Comparison of ENCODE assay signal across 9 mouse cellular contexts in genomic region chr19:28834798-28835499, GRCm38 (mm10). TPM values are rescaled to one million over a fixed set of nuclear protein-coding genes. Genes with fewer than 3 reads are reported as not detected.
DNase-seq lines count a peak whose midpoint lies in the region; ATAC-seq and TF ChIP-seq lines count a peak whose summit lies in the region.
"Had no signal": no experiment of that assay in that cellular context is flagged by ENCODE, and none has a peak within 500 bp of the region (broad histone marks: within the 10 kb centered on the region; RNA-seq: fewer than 3 reads in every experiment).

Gene Slc1a1 (plus strand): TSS chr19:28835049.

- TF ChIP-seq EP300 in liver, embryonic 14.5 days (IDR thresholded peaks at IDR 0.05; ENCODE audit: low read depth) = no peak

- peak within 1 kb of the TSS; percentile 90 for H3K4me2 ChIP-seq in forebrain, embryonic 13.5 days
- H3K4me2 ChIP-seq in liver, embryonic 14.5 days (ENCODE audit: low read depth) = peak within 1 kb of the TSS; percentile 43
- H3K4me2 ChIP-seq in neural tube, embryonic 12.5 days (replicated peaks) = peak within 1 kb of the TSS; percentile 97

- no peaks in the 10 kb centered on the region for H3K9me3 ChIP-seq in forebrain, embryonic 13.5 days (replicated peaks)
- H3K9me3 ChIP-seq in liver, embryonic 14.5 days (ENCODE audit: control insufficient read depth, low read length) = no peaks in the 10 kb centered on the region
- no peaks in the 10 kb centered on the region for H3K9me3 ChIP-seq in neural tube, embryonic 12.5 days

- intact Hi-C loops in heart, postnatal 14 days (cut with DNase I) = no loop called here

- no peaks in the 10 kb centered on the region for H3K36me3 ChIP-seq in forebrain, embryonic 13.5 days (ENCODE audit: poor library complexity, severe bottlenecking)
- no peaks in the 10 kb centered on the region for H3K36me3 ChIP-seq in liver, embryonic 14.5 days (replicated peaks; ENCODE audit: control insufficient read depth, insufficient read depth, low read depth)
- H3K36me3 ChIP-seq in neural tube, embryonic 12.5 days = no peaks in the 10 kb centered on the region

- TF ChIP-seq CTCF in liver, embryonic 14.5 days (IDR thresholded peaks at IDR 0.05; ENCODE audit: low read depth) = no peak

- peak; percentile 1 to 3 for DNase-seq in B cell, adult 2 months
- DNase-seq in heart, postnatal 14 days = peak; percentile 43 to 51
- DNase-seq in layer of hippocampus, adult 11-12 months (ENCODE audit: low spot score) = peak; percentile 76
- DNase-seq in liver, embryonic 14.5 days (ENCODE audit: low read depth in 3 of 3, low spot score in 3 of 3) = no peak
- DNase-seq in thymus, postnatal 4 days = peak; percentile 61

- peak within 1 kb of the TSS; percentile 70 for H3K9ac ChIP-seq in forebrain, embryonic 13.5 days
- H3K9ac ChIP-seq in liver, embryonic 14.5 days (replicated peaks) = no peak within 1 kb of the TSS
- peak within 1 kb of the TSS; percentile 57 for H3K9ac ChIP-seq in neural tube, embryonic 12.5 days

- no peak within 1 kb of the TSS for H3K27ac ChIP-seq in brown adipose tissue, adult 24 weeks (replicated peaks; ENCODE audit: low read depth, low read length)
- no peak within 1 kb of the TSS for H3K27ac ChIP-seq in forebrain, embryonic 13.5 days
- H3K27ac ChIP-seq in liver, embryonic 14.5 days = no peak within 1 kb of the TSS
- H3K27ac ChIP-seq in neural tube, embryonic 12.5 days = peak within 1 kb of the TSS; percentile 15; the same call in 1 of the 2 replicates

- H3K27me3 ChIP-seq in forebrain, embryonic 13.5 days = peaks cover 17% of the 10 kb centered on the region
- peaks cover 21% of the 10 kb centered on the region for H3K27me3 ChIP-seq in liver, embryonic 14.5 days (ENCODE audit: control insufficient read depth, insufficient read depth, low read length)
- 0 out of 2 replicates have a peak, but pooled peaks cover 3% of the 10 kb centered on the region for H3K27me3 ChIP-seq in neural tube, embryonic 12.5 days (replicated peaks)

- H3K4me3 ChIP-seq in brown adipose tissue, adult 24 weeks (ENCODE audit: insufficient read depth, low read depth, low read length) = peak within 1 kb of the TSS; percentile 59
- H3K4me3 ChIP-seq in forebrain, embryonic 13.5 days = peak within 1 kb of the TSS; percentile 61
- peak within 1 kb of the TSS; percentile 30 to 37 for H3K4me3 ChIP-seq in liver, embryonic 14.5 days (ENCODE audit: insufficient read depth in 1 of 2, low read depth in 2 of 2, low read length in 2 of 2)
- peak within 1 kb of the TSS; percentile 55 for H3K4me3 ChIP-seq in neural tube, embryonic 12.5 days

- ATAC-seq in forebrain, embryonic 13.5 days = peak; percentile 94
- ATAC-seq in liver, embryonic 14.5 days (ENCODE audit: insufficient read depth) = no peak
- ATAC-seq in neural tube, embryonic 12.5 days (ENCODE audit: low FRiP score, low read depth) = peak; percentile 87

- peaks cover 11% of the 10 kb centered on the region; the same call in 1 of the 2 replicates for H3K4me1 ChIP-seq in brown adipose tissue, adult 24 weeks (ENCODE audit: control insufficient read depth, insufficient read depth, insufficient read length, low read length)
- peaks cover 4% of the 10 kb centered on the region for H3K4me1 ChIP-seq in forebrain, embryonic 13.5 days
- H3K4me1 ChIP-seq in liver, embryonic 14.5 days (replicated peaks; ENCODE audit: control insufficient read depth in 2 of 2, insufficient read depth in 2 of 2, low read length in 1 of 2) = no peaks in the 10 kb centered on the region
- 0 out of 2 replicates have a peak, but pooled peaks cover 4% of the 10 kb centered on the region for H3K4me1 ChIP-seq in neural tube, embryonic 12.5 days

- WGBS in forebrain, embryonic 13.5 days = under 1% methylated on average over 66 of the region's 68 CpGs
- 2% methylated on average over 68 of the region's 68 CpGs for WGBS in liver, embryonic 14.5 days (ENCODE audit: insufficient replicate concordance)
- WGBS in neural tube, embryonic 12.5 days = under 1% methylated on average over 68 of the region's 68 CpGs

RNA-seq across cellular contexts. Expression of gene Slc1a1, which starts in this region (rescaled TPM):
- polyA plus RNA-seq in brown adipose tissue, adult 24 weeks (2012; ENCODE audit: insufficient read depth, insufficient read length, missing spikeins) = 1.6 and 3.2 TPM in 2 replicates
- polyA plus RNA-seq in forebrain, embryonic 13.5 days (2015; fragmentation: Nextera tagmentation; extraction: Ambion mirVana) = 10.1 and 10.7 TPM in 2 replicates
- total RNA-seq in heart, postnatal 14 days (2021) = under 1 TPM; 0.55 to 0.73 TPM
- polyA plus RNA-seq in liver, embryonic 14.5 days (2012; rRNA removed) = 0.04 TPM in 1 of 2 replicates, not detected in the other
- polyA plus RNA-seq in liver, embryonic 14.5 days (2014; fragmentation: Nextera tagmentation; extraction: Ambion mirVana) = not detected in 2 replicates
- polyA plus RNA-seq in neural tube, embryonic 12.5 days (2016; fragmentation: Nextera tagmentation; extraction: Ambion mirVana) = 11.4 and 12.0 TPM in 2 replicates
- total RNA-seq: MEL had no signal

Comparison
In these comparisons a context has a peak if more than half of its experiments do, and no peak if none do; other contexts are left out.
1. Peak in DNase-seq in heart, postnatal 14 days; RNA of the gene not detected or under 1 TPM.
2. DNase-seq: peak in B cell, adult 2 months (2 of 2), layer of hippocampus, adult 11-12 months (single experiment) and thymus, postnatal 4 days (single experiment); none in liver, embryonic 14.5 days (0 of 3).
3. H3K4me2 ChIP-seq: peak in every context shown above with its lines; median percentile 97 in neural tube, embryonic 12.5 days; 90 in forebrain, embryonic 13.5 days; 43 in liver, embryonic 14.5 days.
4. Peak in every context shown above with its lines, with median percentiles within 50 percentile points of each other: H3K4me3 ChIP-seq.